In the genomic region with DNA sequence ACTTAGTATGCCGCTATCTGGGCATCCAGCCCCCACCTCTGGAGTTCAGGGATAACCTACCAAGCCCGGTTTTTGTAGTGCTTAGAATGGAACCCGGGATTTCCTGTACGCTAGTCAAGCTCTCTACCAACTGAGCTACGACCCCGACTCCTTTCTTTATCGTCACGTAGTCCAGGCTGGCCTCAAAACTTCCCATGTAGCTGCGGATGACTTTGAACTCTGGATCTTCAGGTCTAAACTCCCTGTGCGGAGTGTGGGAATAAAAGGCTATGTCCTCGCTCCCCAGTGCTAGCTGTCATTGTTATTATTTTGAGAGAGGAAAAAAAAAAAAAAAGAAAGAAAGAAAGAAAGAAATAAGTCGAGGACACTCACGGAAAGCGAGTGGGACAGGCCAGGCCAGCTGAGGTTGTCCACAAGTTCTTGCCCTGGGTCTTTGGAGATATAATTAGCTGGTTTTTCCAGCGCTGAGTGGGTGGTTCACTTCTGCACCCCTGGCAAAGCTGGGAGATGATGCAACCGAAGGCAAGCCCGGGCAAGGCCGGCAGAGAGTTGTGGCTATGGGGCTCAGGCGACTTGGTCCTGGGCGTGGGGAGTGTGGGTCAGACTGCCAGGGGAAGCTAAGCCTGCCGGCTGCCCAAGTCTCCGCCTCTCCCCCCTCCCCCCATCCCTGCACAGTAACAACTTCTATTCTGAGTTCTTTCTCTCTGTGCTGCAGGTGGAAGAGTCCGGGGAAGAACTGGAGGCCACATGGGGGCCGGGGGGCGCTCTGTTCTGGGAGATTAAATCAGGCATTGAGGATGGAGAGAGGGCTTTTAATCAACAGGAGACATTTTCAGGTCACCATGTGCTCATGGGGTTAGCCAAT, we compare ENCODE assay signal across 8 mouse cellular contexts. TPM values are rescaled to one million over a fixed set of nuclear protein-coding genes. Genes with fewer than 3 reads are reported as not detected.
DNase-seq lines count a peak whose midpoint lies in the region; ATAC-seq and TF ChIP-seq lines count a peak whose summit lies in the region.

No protein-coding gene starts in this region.

- TF ChIP-seq CTCF in embryonic fibroblast, embryonic 13.5 days (IDR thresholded peaks at IDR 0.05; ENCODE audit: borderline replicate concordance, insufficient read depth, low read length): no peak

- H3K9ac ChIP-seq in heart, embryonic 16.5 days (ENCODE audit: low read length): peak overlapping the region; percentile 62

- whole genome bisulfite sequencing in heart, embryonic 16.5 days: 4% methylated on average over 25 of the region's 25 CpGs

- peak overlapping the region; percentile 99 for H3K27ac ChIP-seq in embryonic fibroblast, embryonic 13.5 days (ENCODE audit: insufficient read depth, low read length)
- H3K27ac ChIP-seq in heart, embryonic 16.5 days (ENCODE audit: low read length): peak overlapping the region; percentile 46

- H3K4me2 ChIP-seq in heart, embryonic 16.5 days (ENCODE audit: low read depth, low read length): peak overlapping the region; percentile 75

- peaks cover 9% of the 10 kb centered on the region for H3K4me1 ChIP-seq in embryonic fibroblast, embryonic 13.5 days (ENCODE audit: control insufficient read depth, insufficient read depth, low read length)
- H3K4me1 ChIP-seq in heart, embryonic 16.5 days (ENCODE audit: control insufficient read depth, insufficient read depth, low read length): peaks cover 17% of the 10 kb centered on the region

- H3K9me3 ChIP-seq in heart, embryonic 16.5 days (replicated peaks; ENCODE audit: control insufficient read depth, low read length): no peaks in the 10 kb centered on the region

- H3K4me3 ChIP-seq in embryonic fibroblast, embryonic 13.5 days (ENCODE audit: insufficient read depth, low read length): peak overlapping the region; percentile 47
- peak overlapping the region; percentile 47 for H3K4me3 ChIP-seq in heart, embryonic 16.5 days (ENCODE audit: low read length)

- H3K27me3 ChIP-seq in heart, embryonic 16.5 days (ENCODE audit: control insufficient read depth, insufficient read depth, low read length): no peaks in the 10 kb centered on the region

- peak; percentile 80 for TF ChIP-seq POLR2A in embryonic fibroblast, embryonic 13.5 days (IDR thresholded peaks at IDR 0.05; ENCODE audit: low read depth, low read length)

- no peaks in the 10 kb centered on the region for H3K36me3 ChIP-seq in heart, embryonic 16.5 days (ENCODE audit: control insufficient read depth, insufficient read depth)

- no peak for DNase-seq in frontal cortex, postnatal 10 days (ENCODE audit: low spot score in 2 of 2)
- peak; percentile 97 for DNase-seq in Muller cell, postnatal 12 days (ENCODE audit: inconsistent ontology term)
- peak; percentile 39 to 53 for DNase-seq in kidney, postnatal 4 days
- peak; percentile 80 for DNase-seq in urinary bladder, postnatal 25 days (ENCODE audit: low spot score)

- peak; percentile 47; the same call in 1 of the 2 replicates for ATAC-seq in frontal cortex, adult (ENCODE audit: low TSS enrichment)
- ATAC-seq in heart, embryonic 16.5 days (replicated peaks; ENCODE audit: extremely low read depth, insufficient read depth, low FRiP score): peak; percentile 65
- 0 out of 2 replicates have a peak, but pooled peaks have one; percentile 30 for ATAC-seq in megakaryocyte-erythroid progenitor cell, adult 5-6 weeks (replicated peaks; ENCODE audit: low FRiP score, low TSS enrichment, poor library complexity, severe bottlenecking)

RNA-seq across cellular contexts. Expression of gene Cdkn1a, which starts 12.0 kb away (rescaled TPM):
- polyA plus RNA-seq in embryonic fibroblast, embryonic 13.5 days (2011; ENCODE audit: insufficient read length, low read depth, missing spikeins): 453 and 677 TPM in 2 replicates
- 70.1 and 70.7 TPM in 2 replicates for polyA plus RNA-seq in heart, embryonic 16.5 days (2015; fragmentation: Nextera tagmentation; extraction: Ambion mirVana)
- 2.1 and 6.5 TPM in 2 replicates for total RNA-seq in megakaryocyte-erythroid progenitor cell, adult 5-6 weeks (2014; fragmentation: Nextera tagmentation)
- total RNA-seq in megakaryocyte-erythroid progenitor cell, adult 5-6 weeks (2017): 0.95 and 3.5 TPM in 2 replicates

RNA-seq across cellular contexts. Expression of gene Rab44, which starts 35.2 kb away (rescaled TPM):
- not detected in 2 replicates for polyA plus RNA-seq in embryonic fibroblast, embryonic 13.5 days (2011; ENCODE audit: insufficient read length, low read depth, missing spikeins)
- 2.2 and 4.4 TPM in 2 replicates for polyA plus RNA-seq in heart, embryonic 16.5 days (2015; fragmentation: Nextera tagmentation; extraction: Ambion mirVana)
- 14.9 and 23.3 TPM in 2 replicates for total RNA-seq in megakaryocyte-erythroid progenitor cell, adult 5-6 weeks (2014; fragmentation: Nextera tagmentation)
- total RNA-seq in megakaryocyte-erythroid progenitor cell, adult 5-6 weeks (2017): 4.1 and 23.9 TPM in 2 replicates

RNA-seq across cellular contexts. Expression of gene Srsf3, which starts 46.3 kb away (rescaled TPM):
- 253 and 262 TPM in 2 replicates for polyA plus RNA-seq in embryonic fibroblast, embryonic 13.5 days (2011; ENCODE audit: insufficient read length, low read depth, missing spikeins)
- polyA plus RNA-seq in heart, embryonic 16.5 days (2015; fragmentation: Nextera tagmentation; extraction: Ambion mirVana): 323 and 367 TPM in 2 replicates
- 501 and 513 TPM in 2 replicates for total RNA-seq in megakaryocyte-erythroid progenitor cell, adult 5-6 weeks (2014; fragmentation: Nextera tagmentation)
- total RNA-seq in megakaryocyte-erythroid progenitor cell, adult 5-6 weeks (2017): 747 and 1,154 TPM in 2 replicates

Comparison
In these comparisons a context has a peak if more than half of its experiments do, and no peak if none do; other contexts are left out.
1. DNase-seq: peak in Muller cell, postnatal 12 days (single experiment), kidney, postnatal 4 days (2 of 2) and urinary bladder, postnatal 25 days (single experiment); none in frontal cortex, postnatal 10 days (0 of 2).
2. Peak in every context shown above with its lines, with median percentiles within 50 percentile points of each other: ATAC-seq.